Mouse (Mus musculus): ENCODE measurements at regions not wholly inside any gene's neighbourhood (a gene's known extent, or its start where the extent isn't known, plus 50 kb on each side); places are given as distances from the start of the nearest gene placed in this dataset.
"Not testable (repeated sequence)": the region's sequence is repeated elsewhere in the genome, so short reads cannot be mapped to it uniquely, and the experiment has no call there.

DNA sequence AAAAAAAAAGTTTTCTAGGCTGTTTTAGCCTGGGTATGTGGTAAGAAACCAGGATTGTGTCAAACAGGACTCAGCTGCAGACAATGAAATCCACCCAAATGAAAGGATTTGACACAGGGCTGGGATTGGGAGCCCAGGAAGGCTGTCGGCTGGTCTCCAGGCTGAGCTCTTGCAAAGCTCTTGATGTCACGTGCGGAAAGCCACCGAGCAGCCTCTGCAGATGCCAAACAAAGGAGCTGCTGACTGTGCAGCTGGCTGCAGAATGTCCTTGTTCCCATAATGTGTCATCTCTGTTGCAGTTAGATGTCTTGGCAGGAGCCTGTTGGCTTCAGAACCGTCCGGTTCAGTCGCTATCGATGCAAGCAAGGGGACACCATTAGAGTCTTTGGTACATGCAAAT, 56.1 kb downstream of the Bbs10 start:
- peak; percentile 56 to 66 for DNase-seq (ENCODE audit: low spot score in 2 of 2)

DNA sequence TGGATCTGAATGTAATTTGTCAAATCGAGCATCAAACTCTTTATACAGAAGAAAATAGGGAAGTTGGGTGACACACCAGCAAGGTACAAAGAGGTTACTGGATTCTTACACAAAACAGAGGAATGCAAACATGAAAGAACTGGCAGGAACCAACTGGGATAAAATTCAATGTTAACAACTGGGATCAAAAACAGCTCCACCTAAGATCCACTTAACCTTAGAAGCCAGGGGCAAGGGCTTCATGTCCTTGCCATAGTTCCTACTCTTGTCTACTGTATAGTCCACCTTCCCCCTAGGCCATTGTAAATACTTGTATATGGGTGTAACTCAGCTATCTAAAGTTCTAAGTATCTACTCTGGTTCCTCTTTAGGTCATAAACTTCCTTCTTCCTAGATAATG, 59.9 kb downstream of the Bbs10 start:
- not testable (repeated sequence) for DNase-seq (ENCODE audit: low spot score in 2 of 2)

DNA sequence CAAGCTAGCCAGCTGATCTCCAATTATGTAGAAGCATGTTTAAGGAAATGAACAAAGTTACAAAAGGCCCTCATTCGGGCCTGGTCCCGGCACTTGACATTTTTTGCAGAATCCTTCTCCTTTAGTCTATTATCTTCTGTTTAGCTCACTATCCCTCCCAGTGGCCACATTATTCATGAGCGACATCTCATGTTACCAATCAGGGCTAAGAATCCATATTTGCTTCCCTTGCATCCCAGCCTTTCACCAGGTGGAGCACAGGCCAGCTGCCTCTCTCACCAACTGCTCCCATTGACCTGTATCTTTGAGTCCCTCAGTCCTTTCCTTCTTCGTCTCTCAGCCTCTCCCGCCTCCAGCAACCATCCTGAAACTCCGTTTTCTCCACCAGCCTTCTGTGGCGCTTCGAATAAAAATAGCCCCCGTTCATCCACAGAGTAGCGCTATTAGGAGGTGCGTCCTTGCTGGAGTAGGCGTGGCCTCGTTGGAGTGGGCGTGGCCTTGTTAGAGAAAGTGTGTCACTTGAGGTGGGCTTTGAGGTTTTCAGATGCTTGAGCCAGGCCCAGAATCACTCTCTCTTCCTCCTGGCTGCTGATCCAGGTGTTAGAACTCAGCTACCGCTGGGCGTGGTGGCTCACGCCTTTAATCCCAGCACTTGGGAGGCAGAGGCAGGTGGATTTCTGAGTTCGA, 63.4 kb downstream of the Bbs10 start:
- no peak for DNase-seq (ENCODE audit: low spot score in 2 of 2)

DNA sequence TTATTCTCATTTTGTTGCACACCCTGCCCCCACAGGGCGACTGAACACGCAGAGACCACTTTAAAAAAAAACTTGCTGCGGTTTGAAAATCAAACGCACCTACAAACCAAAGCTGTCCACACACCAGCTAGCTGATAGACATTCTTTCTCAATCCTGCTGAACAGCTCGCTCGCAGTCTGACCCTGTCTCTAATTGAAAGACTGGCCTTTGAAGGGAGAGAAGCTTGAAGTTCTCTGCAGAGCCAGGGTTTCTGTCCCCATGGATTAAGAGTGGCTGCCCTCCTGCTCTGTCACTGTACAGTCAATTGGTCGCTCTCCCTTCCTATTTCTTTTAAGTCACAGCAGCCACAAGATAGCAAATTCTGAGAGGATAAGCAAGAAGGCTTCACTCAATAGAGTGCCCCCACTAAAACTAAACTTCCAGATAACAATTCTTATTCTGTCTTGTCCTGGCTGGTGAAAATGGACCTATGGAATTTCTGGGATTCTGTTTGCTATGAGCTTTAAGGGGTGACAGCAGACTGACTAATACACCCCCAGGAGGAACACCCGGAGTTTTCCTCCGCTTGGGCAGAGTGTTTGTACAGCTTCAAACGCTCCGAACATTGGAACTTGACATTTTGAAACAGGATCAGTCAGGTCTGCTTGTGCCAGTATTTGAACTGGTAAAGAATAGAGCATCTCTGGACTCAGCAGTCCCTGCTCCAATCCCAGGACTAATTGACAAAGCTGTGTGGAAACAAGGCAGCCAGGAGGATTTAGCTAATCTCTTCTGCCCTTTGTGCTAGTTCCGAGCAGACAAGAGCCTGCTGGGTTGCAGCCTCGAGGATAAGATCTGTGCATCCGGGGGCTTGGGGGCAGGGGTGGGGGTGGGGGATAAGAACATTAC, 65.5 kb downstream of the Bbs10 start:
- DNase-seq (ENCODE audit: low spot score in 2 of 2) = no peak

DNA sequence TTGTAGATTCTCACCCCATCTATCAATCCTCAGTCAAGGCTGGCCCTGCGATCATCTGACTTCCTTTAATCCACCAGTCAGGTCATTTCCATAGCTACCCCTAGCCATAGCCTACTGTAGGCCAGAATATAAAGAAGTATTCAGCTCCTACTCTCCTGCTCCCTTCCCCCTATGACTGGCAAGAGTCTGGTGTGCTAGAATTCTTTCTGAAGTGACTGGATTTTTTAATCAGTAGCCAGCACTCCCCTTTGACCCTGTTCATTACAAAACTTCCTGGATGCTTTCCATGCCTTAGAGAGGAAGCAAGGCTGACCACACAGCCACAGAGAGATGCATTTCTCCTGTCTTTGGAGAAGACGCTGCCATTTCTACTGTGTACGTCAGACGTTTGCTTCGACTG, 66.5 kb downstream of the Bbs10 start:
- DNase-seq (ENCODE audit: low spot score in 2 of 2) = no peak

GRCm38 (mm10) chr10:111369046-111369445, 70.6 kb downstream of the Bbs10 start:
- DNase-seq (ENCODE audit: low spot score in 2 of 2) = not testable (repeated sequence)

GRCm38 (mm10) chr10:111378047-111378618, 79.7 kb downstream of the Bbs10 start:
- DNase-seq (ENCODE audit: low spot score in 2 of 2) = no peak

- peak; percentile 48 to 59 for DNase-seq (ENCODE audit: low spot score in 2 of 2)
Observed at GRCm38 (mm10) chr10:111381689-111382088, 83.2 kb downstream of the Bbs10 start.

DNA sequence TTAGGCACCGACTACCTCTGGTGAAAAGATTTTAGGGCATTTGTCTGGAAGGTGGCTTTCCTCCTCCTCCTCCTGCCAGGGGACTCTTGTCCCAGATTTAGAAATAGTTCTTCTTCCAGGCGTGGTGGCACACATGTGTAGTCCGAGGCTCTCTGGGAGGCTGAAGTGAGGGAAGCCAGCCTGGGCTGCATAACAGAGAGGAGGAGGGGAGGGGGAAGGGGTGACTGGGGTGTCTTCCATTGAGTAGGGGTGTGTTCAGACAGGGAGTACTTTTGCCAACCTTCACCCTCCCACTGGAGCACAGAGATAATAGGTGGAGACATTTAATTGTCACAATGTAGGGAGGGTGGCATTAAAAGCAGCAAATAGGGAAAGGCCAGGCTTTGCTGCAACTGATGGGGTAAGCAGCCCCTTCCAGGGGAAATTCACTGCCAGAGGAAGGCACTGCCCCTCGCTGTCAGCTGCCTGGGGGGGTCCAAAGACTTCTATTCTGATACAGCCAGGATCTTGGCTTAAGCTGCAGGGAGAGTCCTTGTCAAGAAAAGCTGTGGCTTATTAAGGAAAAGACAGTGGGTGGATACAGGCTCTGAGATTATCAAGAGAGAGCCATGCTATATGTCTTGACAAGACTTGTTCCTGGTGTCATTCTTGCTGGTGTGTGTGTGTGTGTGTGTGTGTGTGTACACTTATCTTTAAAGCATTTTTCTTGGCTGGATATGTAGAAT, 83.9 kb downstream of the Bbs10 start:
- peak; percentile 48 to 51 for DNase-seq (ENCODE audit: low spot score in 2 of 2)

DNA sequence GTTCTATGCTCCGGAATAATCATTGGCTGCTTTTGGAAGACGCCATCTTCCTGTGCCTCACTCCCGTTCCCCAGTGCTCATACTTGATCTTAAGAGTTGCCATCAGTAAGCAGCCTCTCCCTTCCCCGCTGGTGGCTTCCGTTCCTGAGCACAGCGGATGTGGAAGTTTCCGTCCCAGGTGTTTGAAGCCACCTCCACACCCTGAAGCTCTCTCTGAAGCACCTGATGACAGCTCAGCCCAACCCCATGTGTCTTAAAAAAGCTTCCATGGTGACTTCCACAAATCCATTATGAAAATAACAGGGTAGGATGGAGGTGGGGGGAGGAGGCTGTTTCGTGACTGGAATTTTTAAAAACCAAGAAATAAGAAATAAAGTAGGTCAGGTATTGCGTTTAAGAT, 87.1 kb downstream of the Bbs10 start:
- peak in 1 of 2 experiments; percentile 31 for DNase-seq (ENCODE audit: low spot score in 2 of 2)

DNA sequence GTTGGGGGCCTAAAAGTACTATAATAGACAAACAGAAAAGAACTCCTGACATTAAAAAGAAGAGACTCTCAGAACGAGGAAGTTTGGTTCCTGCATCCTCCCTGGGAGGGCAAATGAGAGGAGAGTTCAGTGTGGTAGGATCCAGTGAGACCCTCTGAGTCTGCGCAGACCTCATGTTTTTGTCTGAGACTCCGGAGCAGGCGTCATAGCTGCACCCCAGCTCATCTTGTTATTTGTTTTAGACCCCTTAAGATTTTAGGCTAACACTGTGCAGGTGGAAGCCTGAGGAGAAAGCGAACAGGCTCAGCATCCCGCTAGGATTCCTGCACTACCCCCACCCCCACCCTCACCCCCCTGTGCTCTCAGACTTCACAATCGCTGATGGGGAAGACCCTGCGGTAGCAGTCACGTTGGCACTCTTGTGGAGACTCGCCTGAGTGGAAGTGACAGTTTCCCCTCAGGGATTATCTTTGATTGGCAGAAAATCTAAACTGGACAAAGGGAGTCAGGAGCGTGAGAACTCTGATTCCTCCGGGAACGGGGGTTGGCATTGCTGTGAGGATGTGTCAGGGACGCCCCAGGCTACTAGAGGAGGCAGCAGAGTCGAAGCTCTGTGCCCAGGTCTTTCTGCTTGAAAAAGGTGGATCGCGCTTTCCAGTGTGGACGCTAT, 85.0 kb upstream of the Nap1l1 start:
- no peak for DNase-seq (ENCODE audit: low spot score in 2 of 2)

- DNase-seq (ENCODE audit: low spot score in 2 of 2) = no peak
Observed at GRCm38 (mm10) chr10:111388545-111389320, 84.3 kb upstream of the Nap1l1 start.

DNA sequence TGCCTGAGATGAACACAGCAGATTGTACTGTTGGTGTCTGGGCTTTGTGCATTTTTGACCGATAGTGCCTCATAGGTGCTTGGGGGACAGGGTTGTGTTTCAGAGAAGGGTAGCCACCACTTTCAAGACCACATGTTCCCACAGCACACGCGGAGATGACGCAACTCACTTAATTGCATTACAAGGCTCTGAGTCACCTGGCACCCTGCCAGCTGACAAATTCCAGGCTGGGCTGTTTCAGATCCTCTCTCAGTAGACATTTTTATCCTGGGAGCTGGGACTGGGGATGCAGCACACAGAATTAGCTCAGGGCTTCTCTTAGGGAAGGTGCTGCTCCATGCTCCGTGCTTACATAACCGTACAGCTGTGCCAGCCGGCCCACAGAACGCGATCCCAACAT, 83.1 kb upstream of the Nap1l1 start:
- peak; percentile 85 to 91 for DNase-seq (ENCODE audit: low spot score in 2 of 2)

DNA sequence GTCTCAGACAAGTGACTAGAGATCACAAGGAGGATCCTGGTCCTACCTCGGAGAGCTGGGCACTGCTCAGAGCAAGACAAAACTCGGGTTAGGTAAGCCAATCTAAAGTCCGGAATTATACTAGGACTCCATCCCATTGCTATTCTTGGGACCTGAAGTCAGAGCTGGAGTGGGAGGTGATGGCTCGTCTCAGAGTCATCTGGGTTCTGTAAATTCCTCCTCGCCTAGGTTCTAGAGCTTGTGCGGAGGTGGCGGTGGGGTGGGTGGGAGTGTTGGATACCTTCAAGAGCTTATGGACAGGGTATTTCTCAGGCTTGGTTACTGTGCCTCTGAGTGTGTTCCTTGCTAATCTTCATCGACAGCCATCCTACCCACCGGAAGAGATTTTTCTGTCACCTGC, 78.6 kb upstream of the Nap1l1 start:
- no peak for DNase-seq (ENCODE audit: low spot score in 2 of 2)

DNA sequence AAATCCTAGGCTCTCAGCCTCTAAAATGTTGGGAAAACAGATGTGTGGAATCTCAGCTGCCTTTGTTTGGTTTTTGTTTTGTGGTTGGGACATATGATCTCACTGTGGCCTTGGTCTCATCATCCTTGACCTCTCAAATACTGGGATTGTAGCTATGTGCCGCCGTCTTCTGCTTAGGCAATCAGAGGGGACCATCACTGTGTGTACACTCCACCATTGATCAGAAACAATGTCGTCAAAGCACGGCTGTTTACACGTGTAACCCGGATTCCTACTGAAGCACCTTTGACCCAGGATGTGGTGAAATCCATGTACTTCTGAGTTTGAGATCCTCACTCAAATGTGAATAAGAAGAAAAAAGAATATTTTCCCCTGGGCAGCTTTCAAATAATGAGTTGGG, 68.0 kb upstream of the Nap1l1 start:
- DNase-seq (ENCODE audit: low spot score in 2 of 2) = no peak

DNA sequence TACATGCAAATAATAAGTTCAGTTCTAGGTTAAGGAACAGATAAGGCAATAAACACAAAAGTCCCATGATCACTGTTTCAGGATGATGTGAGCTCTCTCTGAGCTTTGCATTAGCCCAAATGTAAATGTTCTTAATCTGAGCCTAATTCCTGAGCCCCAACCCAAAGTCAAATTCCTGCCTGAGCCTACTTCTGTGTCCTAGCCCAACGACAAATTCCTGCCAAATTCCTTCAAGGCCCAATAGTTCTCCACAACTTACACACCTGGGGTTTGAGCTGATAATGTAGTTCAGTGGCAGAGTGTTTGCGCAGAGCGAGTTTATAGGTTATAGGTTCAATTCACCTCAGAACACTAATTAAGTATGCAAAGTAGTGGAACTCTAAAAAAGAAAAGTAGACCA, 64.1 kb upstream of the Nap1l1 start:
- no peak for DNase-seq (ENCODE audit: low spot score in 2 of 2)

DNA sequence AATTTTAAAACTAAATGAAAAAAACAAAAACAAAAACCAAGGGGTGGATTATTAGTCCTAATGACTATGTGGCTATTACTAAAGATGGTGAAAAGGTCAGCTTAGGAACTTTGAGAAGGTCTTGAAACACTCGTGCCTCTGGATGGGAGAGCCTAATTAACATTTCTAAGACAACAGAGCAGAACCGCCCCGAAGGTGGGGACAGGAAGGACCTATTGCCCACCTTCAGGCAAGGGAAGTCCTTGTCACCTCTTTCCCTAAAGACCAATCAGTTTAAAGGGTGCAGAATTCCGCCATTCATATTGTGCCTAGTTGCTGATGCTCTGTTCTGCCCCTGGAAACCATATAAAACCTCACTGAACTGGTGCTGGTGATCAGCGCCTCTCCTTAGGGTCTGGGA, 63.5 kb upstream of the Nap1l1 start:
- no peak for DNase-seq (ENCODE audit: low spot score in 2 of 2)

- DNase-seq (ENCODE audit: low spot score in 2 of 2) = no peak
Observed at GRCm38 (mm10) chr10:111410121-111410520, 62.9 kb upstream of the Nap1l1 start.

DNA sequence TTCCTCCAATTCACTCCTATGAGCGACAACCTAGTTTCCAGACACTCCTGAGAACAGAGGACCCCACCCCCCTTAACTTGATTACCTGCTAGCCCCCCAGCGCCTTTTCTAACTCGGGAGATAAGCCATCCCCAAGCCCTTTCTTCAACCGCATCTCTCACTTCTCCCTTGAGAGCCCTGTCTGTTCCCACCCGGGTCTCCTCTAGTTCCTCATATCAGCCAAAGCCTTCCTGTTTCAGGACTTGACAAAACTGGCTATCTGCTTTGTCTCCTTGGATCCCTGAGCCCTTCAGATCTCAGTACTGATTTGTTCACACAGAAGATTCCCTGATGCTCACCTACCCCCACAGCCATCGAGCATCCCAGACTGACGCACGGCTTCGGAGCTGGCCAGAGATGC, 61.5 kb upstream of the Nap1l1 start:
- DNase-seq (ENCODE audit: low spot score in 2 of 2) = no peak

DNA sequence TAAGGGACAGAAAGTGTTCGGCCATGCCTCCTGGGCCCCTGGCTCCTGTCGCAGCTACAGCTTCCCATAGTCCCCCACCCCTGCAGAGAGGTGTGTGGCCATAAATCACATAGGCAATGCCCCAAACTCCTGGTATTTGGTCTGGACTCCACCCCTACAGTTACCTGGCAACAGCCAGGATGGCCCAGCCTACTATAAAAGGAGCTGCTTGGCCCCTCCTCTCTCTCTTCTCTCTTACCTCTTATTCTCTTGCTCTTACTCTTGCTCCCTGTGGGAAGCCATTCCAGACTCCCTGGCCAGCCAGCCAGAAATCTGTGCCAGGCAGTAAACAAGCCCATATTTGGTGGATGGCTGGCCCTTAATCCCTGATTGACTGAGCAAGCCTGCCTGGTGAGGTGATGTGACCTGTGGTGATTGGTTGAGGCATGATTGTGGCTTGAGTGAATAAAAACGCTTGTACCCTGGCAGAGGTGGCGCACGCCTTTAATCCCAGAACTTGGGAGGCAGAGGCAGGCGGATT, 56.4 kb upstream of the Nap1l1 start:
- DNase-seq (ENCODE audit: low spot score in 2 of 2) = no peak
